Mouse (Mus musculus): ENCODE results near the gene Uba52. TPM values are rescaled to one million over a fixed set of nuclear protein-coding genes. Genes with fewer than 3 reads are reported as not detected.

The Uba52 gene
- polyA plus RNA-seq, 1 experiment, result 768 TPM

- Histone ChIP-seq H3K4me3 (ENCODE audit: control insufficient read depth, low read depth, low read length) (no peak overlapping the region), H3K4me1 (ENCODE audit: control insufficient read depth, insufficient read depth, low read length) (peaks cover 11% of the 10 kb centered on the region), H3K36me3 (ENCODE audit: control insufficient read depth, insufficient read depth, low read length) (no peaks in the 10 kb centered on the region), H3K27me3 (ENCODE audit: control insufficient read depth, insufficient read depth, low read length) (no peaks in the 10 kb centered on the region), H3K27ac (ENCODE audit: control insufficient read depth, insufficient read depth, low read depth, low read length) (peak overlapping the region; percentile 62)
- TF ChIP-seq CTCF (IDR thresholded peaks at IDR 0.05; ENCODE audit: control insufficient read depth, insufficient read depth, insufficient replicate concordance, low read depth, low read length), result no peak
- no peak for TF ChIP-seq POLR2A (IDR thresholded peaks at IDR 0.05; ENCODE audit: control insufficient read depth, low read depth, low read length)
Observed at GRCm38 (mm10) chr8:70461765-70462515, 48.7 kb downstream of the Uba52 start.

GRCm38 (mm10) chr8:70460606-70461005 is 50.0 kb downstream of the Uba52 start:
- Histone ChIP-seq H3K4me1 (ENCODE audit: control insufficient read depth, insufficient read depth, low read length) (peaks cover 11% of the 10 kb centered on the region), H3K4me3 (ENCODE audit: control insufficient read depth, low read depth, low read length) (no peak overlapping the region), H3K27me3 (ENCODE audit: control insufficient read depth, insufficient read depth, low read length) (no peaks in the 10 kb centered on the region), H3K36me3 (ENCODE audit: control insufficient read depth, insufficient read depth, low read length) (no peaks in the 10 kb centered on the region), H3K27ac (ENCODE audit: control insufficient read depth, insufficient read depth, low read depth, low read length) (no peak overlapping the region)
- TF ChIP-seq POLR2A (IDR thresholded peaks at IDR 0.05; ENCODE audit: control insufficient read depth, low read depth, low read length) (no peak), CTCF (IDR thresholded peaks at IDR 0.05; ENCODE audit: control insufficient read depth, insufficient read depth, insufficient replicate concordance, low read depth, low read length) (no peak)

DNA sequence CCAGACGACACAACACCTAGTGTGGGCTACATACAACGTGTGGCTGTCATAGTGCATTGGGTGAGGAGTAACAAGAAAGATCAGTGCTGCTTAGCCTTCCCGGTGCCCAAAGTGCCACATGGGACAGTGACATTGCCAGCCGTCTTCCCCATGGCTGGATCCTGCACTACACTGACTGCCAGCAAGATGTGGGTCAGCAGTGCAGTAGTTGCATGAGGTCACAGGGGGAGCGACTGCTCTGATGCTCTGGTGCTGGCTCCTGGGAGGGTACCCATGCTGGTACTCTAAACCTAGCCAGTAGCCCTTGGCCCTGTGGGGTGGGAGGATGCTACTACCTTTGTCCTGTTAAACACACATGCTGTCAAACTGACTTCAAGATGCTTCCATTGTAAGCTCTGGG is 50.4 kb downstream of the Uba52 start:
- H3K4me1 ChIP-seq (ENCODE audit: control insufficient read depth, insufficient read depth, low read length), result peaks cover 11% of the 10 kb centered on the region
- H3K27ac ChIP-seq (ENCODE audit: control insufficient read depth, insufficient read depth, low read depth, low read length), result no peak overlapping the region
- no peak overlapping the region for H3K4me3 ChIP-seq (ENCODE audit: control insufficient read depth, low read depth, low read length)
- no peaks in the 10 kb centered on the region for H3K27me3 ChIP-seq (ENCODE audit: control insufficient read depth, insufficient read depth, low read length)
- no peaks in the 10 kb centered on the region for H3K36me3 ChIP-seq (ENCODE audit: control insufficient read depth, insufficient read depth, low read length)
- TF ChIP-seq CTCF (IDR thresholded peaks at IDR 0.05; ENCODE audit: control insufficient read depth, insufficient read depth, insufficient replicate concordance, low read depth, low read length) (no peak), POLR2A (IDR thresholded peaks at IDR 0.05; ENCODE audit: control insufficient read depth, low read depth, low read length) (no peak)

GRCm38 (mm10) chr8:70459636-70460035 is 51.0 kb downstream of the Uba52 start:
- peaks cover 11% of the 10 kb centered on the region for H3K4me1 ChIP-seq (ENCODE audit: control insufficient read depth, insufficient read depth, low read length)
- no peak overlapping the region for H3K27ac ChIP-seq (ENCODE audit: control insufficient read depth, insufficient read depth, low read depth, low read length)
- TF ChIP-seq POLR2A (IDR thresholded peaks at IDR 0.05; ENCODE audit: control insufficient read depth, low read depth, low read length) (no peak), CTCF (IDR thresholded peaks at IDR 0.05; ENCODE audit: control insufficient read depth, insufficient read depth, insufficient replicate concordance, low read depth, low read length) (no peak)

GRCm38 (mm10) chr8:70458462-70458861 is 52.1 kb downstream of the Uba52 start:
- no peaks in the 10 kb centered on the region for H3K36me3 ChIP-seq (ENCODE audit: control insufficient read depth, insufficient read depth, low read length)
- no peak overlapping the region for H3K27ac ChIP-seq (ENCODE audit: control insufficient read depth, insufficient read depth, low read depth, low read length)
- H3K27me3 ChIP-seq (ENCODE audit: control insufficient read depth, insufficient read depth, low read length), result no peaks in the 10 kb centered on the region
- no peak for TF ChIP-seq CTCF (IDR thresholded peaks at IDR 0.05; ENCODE audit: control insufficient read depth, insufficient read depth, insufficient replicate concordance, low read depth, low read length)
- TF ChIP-seq POLR2A (IDR thresholded peaks at IDR 0.05; ENCODE audit: control insufficient read depth, low read depth, low read length), result no peak
- H3K4me1 ChIP-seq (ENCODE audit: control insufficient read depth, insufficient read depth, low read length), result peaks cover 11% of the 10 kb centered on the region
- H3K4me3 ChIP-seq (ENCODE audit: control insufficient read depth, low read depth, low read length), result no peak overlapping the region

More at GRCm38 (mm10) chr8:70459636-70460035, 51.0 kb downstream of the Uba52 start:
- Histone ChIP-seq H3K27me3 (ENCODE audit: control insufficient read depth, insufficient read depth, low read length) (no peaks in the 10 kb centered on the region), H3K36me3 (ENCODE audit: control insufficient read depth, insufficient read depth, low read length) (no peaks in the 10 kb centered on the region), H3K4me3 (ENCODE audit: control insufficient read depth, low read depth, low read length) (no peak overlapping the region)

Other genes with a start within 250 kb of the Uba52 start
- 7.3 and 9.8 TPM in 2 replicates for gene Homer3, start 228.0 kb downstream of the Uba52 start, polyA plus RNA-seq (2012; rRNA removed)
- gene Ddx49, start 208.3 kb downstream of the Uba52 start, polyA plus RNA-seq (2012; rRNA removed), result 95.5 and 101 TPM in 2 replicates
- 102 and 115 TPM in 2 replicates for gene Cope, start 208.3 kb downstream of the Uba52 start, polyA plus RNA-seq (2012; rRNA removed)
- 0.43 and 0.48 TPM in 2 replicates for gene Cers1, start 195.0 kb downstream of the Uba52 start, polyA plus RNA-seq (2012; rRNA removed)
- 0.20 and 0.24 TPM in 2 replicates for gene Gdf1, start 181.0 kb downstream of the Uba52 start, polyA plus RNA-seq (2012; rRNA removed)
- 33.3 and 35.4 TPM in 2 replicates for gene Upf1, start 157.5 kb downstream of the Uba52 start, polyA plus RNA-seq (2012; rRNA removed)
- gene Comp, start 137.2 kb downstream of the Uba52 start, polyA plus RNA-seq (2012; rRNA removed), result 409 and 456 TPM in 2 replicates
- 11.3 and 12.3 TPM in 2 replicates for gene Crtc1, start 71.2 kb downstream of the Uba52 start, polyA plus RNA-seq (2012; rRNA removed)
- 3.6 and 4.8 TPM in 2 replicates for gene Klhl26, start 33.8 kb downstream of the Uba52 start, polyA plus RNA-seq (2012; rRNA removed)
- 62.6 and 62.9 TPM in 2 replicates for gene Tmem59l, start 23.4 kb downstream of the Uba52 start, polyA plus RNA-seq (2012; rRNA removed)
- gene Crlf1, start 17.6 kb downstream of the Uba52 start, polyA plus RNA-seq (2012; rRNA removed), result 126 and 137 TPM in 2 replicates
- 23.9 and 26.9 TPM in 2 replicates for gene Rex1bd, start 4.0 kb downstream of the Uba52 start, polyA plus RNA-seq (2012; rRNA removed)
- 179 and 198 TPM in 2 replicates for gene Fkbp8, start 16.9 kb upstream of the Uba52 start, polyA plus RNA-seq (2012; rRNA removed)
- gene Kxd1, start 17.2 kb upstream of the Uba52 start, polyA plus RNA-seq (2012; rRNA removed), result 77.9 and 84.7 TPM in 2 replicates
- gene Ell, start 28.7 kb upstream of the Uba52 start, polyA plus RNA-seq (2012; rRNA removed), result 42.5 and 43.8 TPM in 2 replicates
- gene Isyna1, start 83.6 kb upstream of the Uba52 start, polyA plus RNA-seq (2012; rRNA removed), result 561 and 588 TPM in 2 replicates
- gene Ssbp4, start 98.1 kb upstream of the Uba52 start, polyA plus RNA-seq (2012; rRNA removed), result 35.6 and 38.9 TPM in 2 replicates
- 1.4 TPM in 2 replicates for gene Lrrc25, start 105.4 kb upstream of the Uba52 start, polyA plus RNA-seq (2012; rRNA removed)
- gene Gdf15, start 121.7 kb upstream of the Uba52 start, polyA plus RNA-seq (2012; rRNA removed), result 1.3 and 1.4 TPM in 2 replicates
- 3.7 and 4.9 TPM in 2 replicates for gene Pgpep1, start 149.6 kb upstream of the Uba52 start, polyA plus RNA-seq (2012; rRNA removed)
- 148 and 168 TPM in 2 replicates for gene Lsm4, start 162.4 kb upstream of the Uba52 start, polyA plus RNA-seq (2012; rRNA removed)
- gene Jund, start 188.1 kb upstream of the Uba52 start, polyA plus RNA-seq (2012; rRNA removed), result 79.2 and 105 TPM in 2 replicates
- gene Iqcn, start 192.7 kb upstream of the Uba52 start, polyA plus RNA-seq (2012; rRNA removed), result 286 and 302 TPM in 2 replicates
- gene Gm3336, start 207.7 kb upstream of the Uba52 start, polyA plus RNA-seq (2012; rRNA removed), result 0.86 and 0.91 TPM in 2 replicates
- 1.1 TPM in 2 replicates for gene Pde4c, start 212.9 kb upstream of the Uba52 start, polyA plus RNA-seq (2012; rRNA removed)
- 7.9 and 8.2 TPM in 2 replicates for gene Rab3a, start 243.9 kb upstream of the Uba52 start, polyA plus RNA-seq (2012; rRNA removed)

Data from testis, adult 2 months (tissue).